Mouse (Mus musculus) adrenal gland, postnatal 4 days (tissue): ENCODE results near the gene Tead3. TPM values are rescaled to one million over a fixed set of nuclear protein-coding genes. Genes with fewer than 3 reads are reported as not detected.

ENCODE experiments used
- total RNA-seq, 2 experiments: library from RNA; stranded (reverse); gene quantifications; 2 replicates each; pipeline ENCODE4 v1.2.3; 2021

Gene Tead3
- total RNA-seq, 2 experiments from 2014 or later = 23.8 to 27.5 TPM

Other genes with a start within 250 kb of the Tead3 start
- gene Scube3, start 208.7 kb downstream of the Tead3 start, total RNA-seq = 10 to 100 TPM; 45.5 to 55.6 TPM
- 10 to 100 TPM; 54.7 to 56.9 TPM for gene Zfp523, start 173.7 kb downstream of the Tead3 start, total RNA-seq
- gene Def6, start 143.0 kb downstream of the Tead3 start, total RNA-seq = 1 to 10 TPM; 4.3 to 6.7 TPM
- 10 to 100 TPM; 27.1 to 33.6 TPM for gene Ppard, start 118.1 kb downstream of the Tead3 start, total RNA-seq
- gene Fance, start 37.3 kb downstream of the Tead3 start, total RNA-seq = 10 to 100 TPM; 38.6 to 49.3 TPM
- gene Rpl10a, start 22.3 kb downstream of the Tead3 start, total RNA-seq = 1,000 to 10,000 TPM; 1,198 to 1,213 TPM
- gene Tulp1, start 14.4 kb upstream of the Tead3 start, total RNA-seq = 1 to 10 TPM in 1 of 2 experiments, under 1 TPM in 1; 0.62 to 1.5 TPM
- gene Fkbp5, start 166.7 kb upstream of the Tead3 start, total RNA-seq = 100 to 1,000 TPM in 1 of 2 experiments, 10 to 100 TPM in 1; 95.8 to 104 TPM
- gene Armc12, start 180.0 kb upstream of the Tead3 start, total RNA-seq = under 1 TPM in 1 of 2 experiments, not detected in 1; 0.22 TPM
- not detected for gene Clpsl2, start 198.6 kb upstream of the Tead3 start, total RNA-seq
- gene Clps, start 209.9 kb upstream of the Tead3 start, total RNA-seq = 1,000 to 10,000 TPM in 1 of 2 experiments, under 1 TPM in 1; 0.56 to 1,299 TPM
- 1 to 10 TPM; 2.5 to 3.2 TPM for gene Lhfpl5, start 224.8 kb upstream of the Tead3 start, total RNA-seq